Mouse (Mus musculus): ENCODE results near the gene Osbp2. TPM values are rescaled to one million over a fixed set of nuclear protein-coding genes. Genes with fewer than 3 reads are reported as not detected.

The Osbp2 gene
- total RNA-seq, 2 experiments from 2014 or later, result 0.46 TPM

- no peak for DNase-seq
Measured at GRCm38 (mm10) chr11:3703089-3703992, 160.4 kb downstream of the Osbp2 start.

GRCm38 (mm10) chr11:3697441-3697840 lies 166.3 kb downstream of the Osbp2 start:
- DNase-seq, result no peak

- DNase-seq, result no peak
Measured at GRCm38 (mm10) chr11:3696086-3696616, 167.6 kb downstream of the Osbp2 start.

GRCm38 (mm10) chr11:3691746-3692145 lies 172.0 kb downstream of the Osbp2 start:
- DNase-seq, result no peak

GRCm38 (mm10) chr11:3686885-3687284 lies 176.8 kb downstream of the Osbp2 start:
- no peak for DNase-seq

GRCm38 (mm10) chr11:3686318-3686717 lies 177.4 kb downstream of the Osbp2 start:
- DNase-seq, result no peak

GRCm38 (mm10) chr11:3685431-3685830 lies 178.3 kb downstream of the Osbp2 start:
- no peak for DNase-seq

GRCm38 (mm10) chr11:3684723-3685430 lies 178.8 kb downstream of the Osbp2 start:
- no peak for DNase-seq

- no peak for DNase-seq
Measured at GRCm38 (mm10) chr11:3684232-3684631, 179.5 kb downstream of the Osbp2 start.

GRCm38 (mm10) chr11:3683696-3684095 lies 180.0 kb downstream of the Osbp2 start:
- no peak for DNase-seq

- DNase-seq, result no peak
Measured at GRCm38 (mm10) chr11:3679771-3680170, 183.9 kb downstream of the Osbp2 start.

- no peak for DNase-seq
Measured at GRCm38 (mm10) chr11:3677204-3677603, 186.5 kb downstream of the Osbp2 start.

- no peak for DNase-seq
Measured at GRCm38 (mm10) chr11:3676423-3676822, 187.3 kb downstream of the Osbp2 start.

GRCm38 (mm10) chr11:3674545-3674944 lies 189.2 kb downstream of the Osbp2 start:
- no peak for DNase-seq

GRCm38 (mm10) chr11:3671000-3671628 lies 192.6 kb downstream of the Osbp2 start:
- no peak for DNase-seq

- DNase-seq, result no peak
Measured at GRCm38 (mm10) chr11:3669849-3670248, 193.9 kb downstream of the Osbp2 start.

GRCm38 (mm10) chr11:3668768-3669167 lies 194.9 kb downstream of the Osbp2 start:
- no peak for DNase-seq

GRCm38 (mm10) chr11:3667506-3667905 lies 196.2 kb downstream of the Osbp2 start:
- no peak for DNase-seq

- no peak for DNase-seq
Measured at GRCm38 (mm10) chr11:3661964-3662363, 201.7 kb downstream of the Osbp2 start.

All from gastrocnemius, postnatal 25 days (tissue).